Mouse (Mus musculus) limb, embryonic 12.5 days (tissue): ENCODE measurements around the gene Ppfibp1. TPM values are rescaled to one million over a fixed set of nuclear protein-coding genes. Genes with fewer than 3 reads are reported as not detected.

Experiments used
- ATAC-seq: fragments of 200-750 bp; cut with Nextera tagmentation; 2 replicates; pipeline ENCODE4 v1.8.0; 2017; ENCODE audit warnings: low read depth, moderate TSS enrichment; ENCODE audit not compliant: insufficient number of reproducible peaks, insufficient read depth, low FRiP score, low TSS enrichment
- H3K27ac ChIP-seq: fragments of 300-500 bp; sonication (generic); 2 replicates; pipeline ENCODE4 v1.5.1; 2016; ENCODE audit warnings: mild to moderate bottlenecking, moderate library complexity
- H3K27me3 ChIP-seq: fragments of 300-500 bp; sonication (generic); 2 replicates; pipeline ENCODE4 v1.6.1; 2016; ENCODE audit warnings: mild to moderate bottlenecking, moderate library complexity
- H3K36me3 ChIP-seq: fragments of 300-500 bp; sonication (generic); 2 replicates; pipeline ENCODE4 v1.6.1; 2016; ENCODE audit warnings: mild to moderate bottlenecking, moderate library complexity
- H3K4me1 ChIP-seq: fragments of 300-500 bp; sonication (generic); replicated peaks from 2 replicates; pipeline ENCODE4 v1.6.1; 2016
- H3K4me2 ChIP-seq: fragments of 300-500 bp; sonication (generic); 2 replicates; pipeline ENCODE4 v1.6.1; 2016; ENCODE audit warnings: mild to moderate bottlenecking, moderate library complexity
- H3K4me3 ChIP-seq: fragments of 300-500 bp; sonication (generic); replicated peaks from 2 replicates; pipeline ENCODE4 v1.5.1; 2016; ENCODE audit warnings: mild to moderate bottlenecking
- H3K9ac ChIP-seq: fragments of 300-500 bp; sonication (generic); replicated peaks from 2 replicates; pipeline ENCODE4 v1.6.1; 2016; ENCODE audit warnings: mild to moderate bottlenecking, moderate library complexity
- H3K9me3 ChIP-seq: fragments of 300-500 bp; sonication (generic); 2 replicates; pipeline ENCODE4 v1.6.1; 2016; ENCODE audit warnings: mild to moderate bottlenecking, moderate library complexity
- WGBS: fragments of 180-500 bp; shearing (Covaris S2); methylation state at CpG from one replicate; pipeline ENCODE4 v1.1.7; 2016; 5-methylcytosine and 5-hydroxymethylcytosine counted together
- polyA plus RNA-seq: library from polyadenylated mRNA; unstranded; fragments of >200 nt; fragmentation: Nextera tagmentation; extraction: Ambion mirVana; gene quantifications from 2 replicates; pipeline ENCODE4 v1.2.1, GENCODE M21; 2016

Gene Ppfibp1
- polyA plus RNA-seq, 1 experiment from 2014 or later, result 61.0 TPM

- H3K4me3 ChIP-seq, result no peak overlapping the region
- WGBS, result 91% methylated on average over 1 of the region's 1 CpGs
- ATAC-seq, result no peak
- no peaks in the 10 kb centered on the region for H3K27me3 ChIP-seq
- H3K4me2 ChIP-seq, result no peak overlapping the region
- peaks cover 6% of the 10 kb centered on the region; the same call in 1 of the 2 replicates for H3K36me3 ChIP-seq
- peaks cover 27% of the 10 kb centered on the region for H3K4me1 ChIP-seq
- no peaks in the 10 kb centered on the region for H3K9me3 ChIP-seq
- H3K9ac ChIP-seq, result no peak overlapping the region
- H3K27ac ChIP-seq, result no peak overlapping the region
Measured at GRCm38 (mm10) chr6:146915808-146916207, 27.5 kb downstream of the Ppfibp1 start.

DNA sequence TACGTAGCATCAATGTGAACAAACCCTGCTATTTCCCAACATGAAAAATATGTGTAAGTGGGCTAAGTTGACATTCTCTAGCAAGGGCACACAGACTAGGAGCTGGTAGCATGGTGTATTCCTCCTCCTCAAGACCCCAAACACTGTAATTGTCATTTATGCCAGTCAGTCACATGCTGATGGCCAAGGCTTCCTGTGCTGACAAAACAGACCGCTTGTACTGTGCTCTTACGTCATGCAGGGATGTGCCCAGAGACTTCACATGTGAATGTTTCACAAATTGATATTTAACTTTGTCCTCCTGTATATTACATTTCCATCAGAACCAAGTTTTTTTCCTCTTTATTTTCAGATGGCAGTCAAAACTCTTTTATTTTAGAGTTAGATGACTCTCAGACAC is 29.1 kb downstream of the Ppfibp1 start:
- Histone ChIP-seq H3K9ac (no peak overlapping the region; the same call in 1 of the 2 replicates), H3K4me3 (no peak overlapping the region), H3K4me1 (peaks cover 19% of the 10 kb centered on the region), H3K27me3 (no peaks in the 10 kb centered on the region), H3K27ac (no peak overlapping the region), H3K36me3 (peaks cover 6% of the 10 kb centered on the region; the same call in 1 of the 2 replicates), H3K9me3 (no peaks in the 10 kb centered on the region), H3K4me2 (no peak overlapping the region)
- ATAC-seq, result no peak
- 86% methylated on average over 3 of the region's 3 CpGs for WGBS

GRCm38 (mm10) chr6:146918341-146918740 is 30.1 kb downstream of the Ppfibp1 start:
- Histone ChIP-seq H3K9me3 (no peaks in the 10 kb centered on the region), H3K36me3 (peaks cover 6% of the 10 kb centered on the region; the same call in 1 of the 2 replicates), H3K27ac (0 out of 2 replicates have a peak overlapping the region, but pooled peaks have one; percentile 7), H3K4me2 (no peak overlapping the region), H3K9ac (no peak overlapping the region), H3K4me1 (peaks cover 11% of the 10 kb centered on the region), H3K4me3 (no peak overlapping the region), H3K27me3 (no peaks in the 10 kb centered on the region)
- WGBS, result 92% methylated on average over 6 of the region's 6 CpGs
- no peak for ATAC-seq

DNA sequence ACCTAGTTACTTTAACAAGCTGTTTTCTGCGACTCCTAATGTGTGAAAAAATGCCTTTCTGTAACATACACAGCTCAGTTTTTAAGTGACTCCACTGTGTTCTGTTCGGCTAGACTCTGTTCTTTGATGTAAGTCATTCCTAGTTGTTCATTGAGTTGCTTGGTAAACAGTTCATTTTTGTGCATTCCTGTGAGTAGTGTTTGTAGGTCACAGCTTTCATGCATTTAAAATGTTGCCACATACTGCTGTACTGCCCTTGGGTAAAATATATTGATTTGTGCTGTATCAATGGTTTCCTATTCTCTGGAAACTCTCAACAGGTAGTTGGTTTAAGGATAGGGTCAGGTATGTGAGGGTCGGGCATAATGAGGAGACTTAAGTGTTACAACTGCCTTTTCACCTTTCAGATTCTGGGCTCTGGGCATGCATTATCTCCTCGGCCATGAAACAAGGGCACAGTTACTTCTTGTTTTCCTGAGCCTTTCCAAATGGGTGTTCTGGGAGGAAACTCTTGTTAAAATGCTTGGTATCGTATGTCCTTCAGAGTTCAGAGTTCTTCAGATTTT is 38.2 kb downstream of the Ppfibp1 start:
- WGBS, result 53% methylated on average over 5 of the region's 5 CpGs
- no peak for ATAC-seq
- Histone ChIP-seq H3K4me2 (no peak overlapping the region), H3K9me3 (no peaks in the 10 kb centered on the region), H3K27me3 (no peaks in the 10 kb centered on the region), H3K4me3 (no peak overlapping the region), H3K9ac (no peak overlapping the region), H3K36me3 (no peaks in the 10 kb centered on the region), H3K4me1 (peaks cover 37% of the 10 kb centered on the region), H3K27ac (0 out of 2 replicates have a peak overlapping the region, but pooled peaks have one; percentile 25)

- H3K9me3 ChIP-seq, result no peaks in the 10 kb centered on the region
- no peaks in the 10 kb centered on the region for H3K36me3 ChIP-seq
- H3K4me1 ChIP-seq, result peaks cover 51% of the 10 kb centered on the region
- no peak overlapping the region for H3K9ac ChIP-seq
- no peaks in the 10 kb centered on the region for H3K27me3 ChIP-seq
- H3K27ac ChIP-seq, result no peak overlapping the region
- no peak overlapping the region for H3K4me3 ChIP-seq
- no peak overlapping the region for H3K4me2 ChIP-seq
- ATAC-seq, result no peak
- WGBS, result 69% methylated on average over 3 of the region's 3 CpGs
Measured at GRCm38 (mm10) chr6:146928108-146928507, 39.8 kb downstream of the Ppfibp1 start.

- no peak for ATAC-seq
- H3K27ac ChIP-seq, result no peak overlapping the region
- WGBS, result 63% methylated on average over 2 of the region's 2 CpGs
- H3K27me3 ChIP-seq, result no peaks in the 10 kb centered on the region
- no peak overlapping the region for H3K4me2 ChIP-seq
- H3K9me3 ChIP-seq, result no peaks in the 10 kb centered on the region
- H3K9ac ChIP-seq, result no peak overlapping the region
- no peak overlapping the region for H3K4me3 ChIP-seq
- peaks cover 54% of the 10 kb centered on the region for H3K4me1 ChIP-seq
- H3K36me3 ChIP-seq, result no peaks in the 10 kb centered on the region
Measured at GRCm38 (mm10) chr6:146929031-146929430, 40.7 kb downstream of the Ppfibp1 start.

- ATAC-seq, result 0 out of 2 replicates have a peak, but pooled peaks have one; percentile 47
- peaks cover 29% of the 10 kb centered on the region for H3K4me1 ChIP-seq
- H3K9ac ChIP-seq, result no peak overlapping the region
- 29% methylated on average over 6 of the region's 6 CpGs for WGBS
- no peaks in the 10 kb centered on the region for H3K27me3 ChIP-seq
- peak overlapping the region; percentile 53; the same call in 1 of the 2 replicates for H3K27ac ChIP-seq
- no peak overlapping the region for H3K4me2 ChIP-seq
- H3K36me3 ChIP-seq, result no peaks in the 10 kb centered on the region
- no peak overlapping the region for H3K4me3 ChIP-seq
- H3K9me3 ChIP-seq, result no peaks in the 10 kb centered on the region
Measured at GRCm38 (mm10) chr6:146933123-146933522, 44.8 kb downstream of the Ppfibp1 start.

- ATAC-seq, result no peak
- Histone ChIP-seq H3K9ac (no peak overlapping the region), H3K4me1 (peaks cover 23% of the 10 kb centered on the region), H3K9me3 (no peaks in the 10 kb centered on the region), H3K36me3 (peaks cover 11% of the 10 kb centered on the region), H3K4me2 (no peak overlapping the region), H3K27ac (peak overlapping the region; percentile 69), H3K4me3 (no peak overlapping the region), H3K27me3 (no peaks in the 10 kb centered on the region)
- 84% methylated on average over 6 of the region's 6 CpGs for WGBS
Measured at GRCm38 (mm10) chr6:146935957-146936356, 47.7 kb downstream of the Ppfibp1 start.

DNA sequence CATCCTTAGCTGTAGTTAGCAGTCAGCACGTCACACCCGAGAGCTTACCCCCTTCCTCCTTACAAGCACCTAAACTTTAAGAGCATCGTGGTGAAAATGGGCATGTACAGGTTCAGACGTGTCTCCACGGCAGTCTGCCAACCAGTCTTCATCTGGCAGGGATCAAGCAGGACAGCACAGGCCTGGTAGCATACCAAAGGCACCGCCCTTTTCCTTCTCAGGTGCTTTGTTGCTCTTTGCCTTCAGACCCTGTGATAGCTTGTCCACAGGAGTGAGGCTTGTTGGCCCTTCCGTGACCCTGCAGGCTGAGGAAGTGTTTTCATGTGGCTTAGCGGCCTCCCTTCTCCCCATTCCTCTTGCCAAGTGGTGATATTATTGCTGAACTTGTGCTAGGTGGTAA is 50.7 kb downstream of the Ppfibp1 start:
- no peaks in the 10 kb centered on the region for H3K27me3 ChIP-seq
- 80% methylated on average over 8 of the region's 8 CpGs for WGBS

DNA sequence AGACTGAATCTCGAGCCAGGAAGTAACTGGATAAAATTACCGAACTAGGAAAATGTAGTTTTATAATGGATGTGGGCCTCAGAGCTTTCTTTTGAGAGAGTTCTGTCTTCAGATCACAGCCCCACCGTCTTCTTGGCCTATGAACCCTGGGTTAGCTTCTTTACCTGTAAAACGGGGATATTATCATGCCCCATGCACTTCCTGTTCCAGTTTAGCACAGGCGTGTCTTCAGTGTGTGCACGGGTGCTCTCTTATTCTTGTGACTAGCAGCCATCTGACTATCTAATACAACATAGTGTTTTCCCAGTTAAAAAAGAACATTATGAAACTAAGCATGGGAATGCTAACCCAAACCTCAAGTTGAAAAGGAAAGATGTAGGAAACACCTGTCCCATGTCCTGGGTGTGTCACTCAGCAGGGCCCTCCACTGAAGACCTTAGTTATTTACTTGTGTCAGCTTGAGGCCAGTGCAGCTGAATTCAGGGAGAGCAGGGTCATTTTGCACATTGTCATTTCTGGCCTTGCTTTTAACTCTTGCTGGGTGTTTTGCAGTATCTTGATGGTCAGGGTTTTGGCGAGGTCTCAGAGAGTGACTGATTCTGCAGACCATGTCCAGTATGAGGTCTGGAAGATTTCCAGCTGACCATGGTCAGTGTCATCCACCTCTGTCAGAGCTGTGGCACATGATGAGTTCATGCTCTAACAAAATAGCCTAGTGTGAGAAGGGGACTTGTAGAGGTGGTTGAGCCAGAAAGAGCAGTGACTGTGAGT is 53.4 kb downstream of the Ppfibp1 start:
- WGBS, result 80% methylated on average over 7 of the region's 7 CpGs
- Histone ChIP-seq H3K27ac (no peak overlapping the region), H3K4me2 (no peak overlapping the region), H3K36me3 (peaks cover 11% of the 10 kb centered on the region), H3K4me1 (peaks cover 22% of the 10 kb centered on the region), H3K4me3 (no peak overlapping the region), H3K9ac (no peak overlapping the region), H3K27me3 (no peaks in the 10 kb centered on the region), H3K9me3 (no peaks in the 10 kb centered on the region)
- ATAC-seq, result no peak

More for the DNA sequence above, 50.7 kb downstream of the Ppfibp1 start:
- peaks cover 6% of the 10 kb centered on the region; the same call in 1 of the 2 replicates for H3K4me1 ChIP-seq
- peaks cover 11% of the 10 kb centered on the region for H3K36me3 ChIP-seq
- no peak overlapping the region for H3K4me2 ChIP-seq
- no peaks in the 10 kb centered on the region for H3K9me3 ChIP-seq
- H3K27ac ChIP-seq, result no peak overlapping the region
- H3K4me3 ChIP-seq, result no peak overlapping the region
- H3K9ac ChIP-seq, result no peak overlapping the region
- ATAC-seq, result peak; percentile 37; the same call in 1 of the 2 replicates

DNA sequence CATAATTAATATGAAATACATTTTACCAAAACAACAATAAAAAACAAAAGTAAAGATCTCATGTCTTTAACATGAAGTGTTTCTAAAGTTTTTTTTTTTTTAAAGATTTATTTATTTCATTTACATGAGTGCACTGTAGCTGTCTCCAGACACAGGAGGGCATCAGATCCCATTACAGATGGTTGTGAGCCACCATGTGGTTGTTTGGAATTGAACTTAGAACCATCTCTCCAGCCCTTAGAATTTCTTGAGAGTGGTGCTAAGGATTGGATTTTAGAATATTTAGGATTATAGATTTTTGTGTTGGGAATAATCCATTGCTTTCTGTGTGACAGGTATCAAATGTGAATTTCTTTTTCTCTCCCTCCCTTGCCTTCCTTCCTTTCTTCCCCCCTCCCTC is 55.7 kb downstream of the Ppfibp1 start:
- no peak overlapping the region for H3K4me2 ChIP-seq
- H3K36me3 ChIP-seq, result peaks cover 10% of the 10 kb centered on the region
- no peaks in the 10 kb centered on the region for H3K9me3 ChIP-seq
- no peak overlapping the region for H3K27ac ChIP-seq
- peaks cover 39% of the 10 kb centered on the region for H3K4me1 ChIP-seq
- no peaks in the 10 kb centered on the region for H3K27me3 ChIP-seq
- no peak overlapping the region for H3K9ac ChIP-seq
- H3K4me3 ChIP-seq, result no peak overlapping the region
- ATAC-seq, result no peak
